Mouse (Mus musculus) limb, embryonic 11.5 days (tissue): ENCODE measurements around the gene Tmem45b. TPM values are rescaled to one million over a fixed set of nuclear protein-coding genes. Genes with fewer than 3 reads are reported as not detected.

Source experiments
- ATAC-seq: fragments of 200-750 bp; cut with Nextera tagmentation; 2 replicates; pipeline ENCODE4 v1.8.0; 2017; ENCODE audit warnings: low read depth; ENCODE audit not compliant: insufficient number of reproducible peaks, low FRiP score, low TSS enrichment
- DNase-seq: peaks from one replicate; pipeline ENCODE4 v3.0.0-alpha.2; 2015; ENCODE audit warnings: low spot score
- H3K27ac ChIP-seq: fragments of 300-500 bp; sonication (generic); replicated peaks from 2 replicates; pipeline ENCODE4 v1.5.1; 2014; ENCODE audit warnings: low read depth, mild to moderate bottlenecking, low read length
- H3K27me3 ChIP-seq: fragments of 300-500 bp; sonication (generic); 2 replicates; pipeline ENCODE4 v1.6.1; 2014; ENCODE audit warnings: mild to moderate bottlenecking, low read length, mixed read lengths; ENCODE audit not compliant: control insufficient read depth, insufficient read depth
- H3K36me3 ChIP-seq: fragments of 300-500 bp; sonication (generic); 2 replicates; pipeline ENCODE4 v1.6.1; 2014; ENCODE audit warnings: mild to moderate bottlenecking, low read length, moderate library complexity, mixed read lengths; ENCODE audit not compliant: control insufficient read depth, insufficient read depth
- H3K4me1 ChIP-seq: fragments of 300-500 bp; sonication (generic); 2 replicates; pipeline ENCODE4 v1.6.1; 2014; ENCODE audit warnings: low read length, mixed read lengths; ENCODE audit not compliant: control insufficient read depth, insufficient read depth
- H3K4me2 ChIP-seq: fragments of 300-500 bp; sonication (generic); 2 replicates; pipeline ENCODE4 v1.6.1; 2014; ENCODE audit warnings: low read depth, mild to moderate bottlenecking, moderate library complexity; ENCODE audit not compliant: severe bottlenecking
- H3K4me3 ChIP-seq: fragments of 300-500 bp; sonication (generic); 2 replicates; pipeline ENCODE4 v1.5.1; 2014; ENCODE audit warnings: low read depth, low read length
- H3K9ac ChIP-seq: fragments of 300-500 bp; sonication (generic); 2 replicates; pipeline ENCODE4 v1.6.1; 2014; ENCODE audit warnings: mild to moderate bottlenecking, low read length
- H3K9me3 ChIP-seq: fragments of 300-500 bp; sonication (generic); 2 replicates; pipeline ENCODE4 v1.6.1; 2016; ENCODE audit warnings: low read length; ENCODE audit not compliant: control insufficient read depth
- WGBS: fragments of 180-500 bp; shearing (Covaris S2); extraction: QIAGEN DNeasy Blood & Tissue Kit; methylation state at CpG from one replicate; pipeline ENCODE4 v1.1.7; 2014; 5-methylcytosine and 5-hydroxymethylcytosine counted together
- polyA plus RNA-seq: library from polyadenylated mRNA; unstranded; fragments of >200 nt; fragmentation: Nextera tagmentation; extraction: Ambion mirVana; gene quantifications from 2 replicates; pipeline ENCODE4 v1.2.1, GENCODE M21; 2014

The Tmem45b gene
- polyA plus RNA-seq, 1 experiment from 2014 or later: not detected

DNA sequence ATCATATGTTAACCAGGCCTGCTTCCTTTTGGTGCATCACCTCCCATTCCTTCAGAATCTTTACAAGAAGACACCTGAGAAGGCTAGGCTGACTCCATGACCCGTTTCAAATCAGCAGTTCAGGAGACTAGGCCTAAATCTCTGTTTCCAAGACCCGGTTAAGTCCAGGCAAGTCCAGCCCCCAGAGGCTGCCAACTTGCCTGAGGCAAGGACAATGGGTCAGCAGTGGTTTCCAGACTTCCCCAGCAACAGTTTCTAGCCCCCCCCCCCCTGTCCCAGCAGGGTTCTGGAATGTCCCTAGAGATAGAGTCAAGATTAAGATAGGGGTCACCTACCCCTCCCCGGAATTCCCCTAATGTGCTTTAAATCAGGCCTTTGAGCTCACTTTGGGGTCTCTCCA, 22.8 kb downstream of the Tmem45b start:
- Histone ChIP-seq H3K4me2 (no peak overlapping the region), H3K4me1 (no peaks in the 10 kb centered on the region), H3K36me3 (no peaks in the 10 kb centered on the region), H3K27ac (no peak overlapping the region), H3K9ac (no peak overlapping the region), H3K4me3 (no peak overlapping the region), H3K27me3 (no peaks in the 10 kb centered on the region), H3K9me3 (no peaks in the 10 kb centered on the region)
- ATAC-seq (no peak), DNase-seq (no peak)
- 73% methylated on average over 3 of the region's 3 CpGs for WGBS

- WGBS: 84% methylated on average over 5 of the region's 5 CpGs
- DNase-seq (no peak), ATAC-seq (no peak)
Measured at GRCm38 (mm10) chr9:31440366-31440765, 23.9 kb downstream of the Tmem45b start.

DNA sequence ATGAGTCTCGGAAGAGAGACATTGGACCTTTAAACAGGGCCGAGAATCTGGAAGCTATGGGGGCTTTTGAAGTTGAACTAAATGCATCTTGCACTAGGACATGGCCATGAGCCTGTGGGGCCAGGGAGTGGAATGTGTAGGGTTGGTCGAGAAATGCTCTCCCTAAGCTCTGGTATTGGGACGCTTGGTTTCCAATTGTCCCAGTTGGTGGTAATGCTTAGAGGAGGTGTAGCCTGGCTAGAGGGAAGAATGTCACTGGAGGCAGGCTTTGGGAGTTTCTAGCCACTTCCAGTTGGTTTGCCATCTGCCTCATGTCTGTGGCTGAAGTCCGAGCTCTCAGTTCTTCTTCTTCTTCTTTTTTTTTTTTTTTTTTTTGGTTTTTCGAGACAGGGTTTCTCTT, 24.9 kb downstream of the Tmem45b start:
- WGBS: 86% methylated on average over 6 of the region's 6 CpGs
- no peaks in the 10 kb centered on the region for H3K27me3 ChIP-seq
- H3K9me3 ChIP-seq: no peaks in the 10 kb centered on the region
- no peak overlapping the region for H3K4me2 ChIP-seq
- no peaks in the 10 kb centered on the region for H3K36me3 ChIP-seq
- DNase-seq (no peak), ATAC-seq (no peak)
- H3K9ac ChIP-seq: no peak overlapping the region
- H3K4me3 ChIP-seq: no peak overlapping the region
- H3K27ac ChIP-seq: no peak overlapping the region
- H3K4me1 ChIP-seq: no peaks in the 10 kb centered on the region

More at GRCm38 (mm10) chr9:31440366-31440765, 23.9 kb downstream of the Tmem45b start:
- Histone ChIP-seq H3K27me3 (no peaks in the 10 kb centered on the region), H3K4me2 (no peak overlapping the region), H3K4me1 (no peaks in the 10 kb centered on the region), H3K9me3 (no peaks in the 10 kb centered on the region), H3K9ac (no peak overlapping the region), H3K27ac (no peak overlapping the region), H3K4me3 (no peak overlapping the region), H3K36me3 (no peaks in the 10 kb centered on the region)

DNA sequence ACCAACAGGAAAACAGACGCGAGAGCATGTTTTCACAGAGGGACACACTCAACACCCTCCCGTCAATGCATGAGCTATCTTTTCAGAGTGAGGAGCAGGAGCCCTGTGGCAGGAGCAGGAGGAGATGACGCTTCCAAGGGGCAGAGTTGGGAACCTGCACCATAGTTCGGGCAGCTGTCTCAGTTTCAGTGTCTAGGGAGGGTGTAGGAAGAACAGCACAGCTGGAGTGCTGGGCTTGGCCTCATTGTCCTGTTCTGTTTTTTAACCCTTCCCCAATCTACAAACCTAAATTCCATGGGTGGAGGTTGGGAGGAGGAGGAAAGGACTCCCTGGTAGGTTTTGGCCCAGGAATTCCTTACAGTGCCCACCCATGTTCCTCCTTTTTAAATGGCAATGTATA, 25.4 kb downstream of the Tmem45b start:
- no peak for DNase-seq
- ATAC-seq: no peak

GRCm38 (mm10) chr9:31437861-31438260, 26.4 kb downstream of the Tmem45b start:
- H3K36me3 ChIP-seq: no peaks in the 10 kb centered on the region
- H3K27ac ChIP-seq: no peak overlapping the region
- H3K9me3 ChIP-seq: no peaks in the 10 kb centered on the region
- H3K9ac ChIP-seq: no peak overlapping the region
- no peak overlapping the region for H3K4me2 ChIP-seq
- no peaks in the 10 kb centered on the region for H3K27me3 ChIP-seq
- 82% methylated on average over 6 of the region's 7 CpGs for WGBS
- H3K4me1 ChIP-seq: no peaks in the 10 kb centered on the region
- ATAC-seq (no peak), DNase-seq (no peak)
- H3K4me3 ChIP-seq: no peak overlapping the region

More for the DNA sequence above, 25.4 kb downstream of the Tmem45b start:
- no peak overlapping the region for H3K27ac ChIP-seq
- H3K4me1 ChIP-seq: no peaks in the 10 kb centered on the region
- no peak overlapping the region for H3K9ac ChIP-seq
- H3K4me2 ChIP-seq: no peak overlapping the region
- no peaks in the 10 kb centered on the region for H3K9me3 ChIP-seq
- no peaks in the 10 kb centered on the region for H3K27me3 ChIP-seq
- H3K36me3 ChIP-seq: no peaks in the 10 kb centered on the region
- WGBS: 69% methylated on average over 5 of the region's 5 CpGs
- H3K4me3 ChIP-seq: no peak overlapping the region

DNA sequence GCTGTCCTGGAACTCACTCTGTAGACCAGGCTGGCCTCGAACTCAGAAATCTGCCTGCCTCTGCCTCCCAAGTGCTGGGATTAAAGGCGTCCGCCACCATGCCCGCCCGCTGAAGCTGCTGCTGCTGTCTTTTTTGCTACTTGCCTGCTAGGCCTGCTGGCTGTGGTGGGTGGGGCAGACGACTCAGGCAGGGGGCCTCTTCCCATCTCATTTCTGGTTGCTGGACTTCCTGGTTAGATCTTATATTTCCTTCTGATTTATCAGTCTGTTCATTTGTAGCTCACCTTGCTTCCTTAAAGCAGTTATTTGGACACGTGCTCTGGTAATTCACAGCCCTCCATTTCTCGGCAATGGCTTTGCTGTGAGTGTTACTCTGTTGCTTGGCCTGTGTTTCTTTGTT, 28.8 kb downstream of the Tmem45b start:
- no peaks in the 10 kb centered on the region for H3K27me3 ChIP-seq
- WGBS: 92% methylated on average over 8 of the region's 8 CpGs
- H3K4me2 ChIP-seq: no peak overlapping the region
- no peaks in the 10 kb centered on the region for H3K4me1 ChIP-seq
- H3K36me3 ChIP-seq: no peaks in the 10 kb centered on the region
- ATAC-seq (no peak), DNase-seq (no peak)
- no peak overlapping the region for H3K27ac ChIP-seq
- no peak overlapping the region for H3K4me3 ChIP-seq
- H3K9me3 ChIP-seq: no peaks in the 10 kb centered on the region
- H3K9ac ChIP-seq: no peak overlapping the region

- ATAC-seq (no peak), DNase-seq (no peak)
- Histone ChIP-seq H3K4me2 (no peak overlapping the region), H3K9me3 (no peaks in the 10 kb centered on the region), H3K4me1 (no peaks in the 10 kb centered on the region), H3K36me3 (no peaks in the 10 kb centered on the region), H3K9ac (no peak overlapping the region), H3K27me3 (no peaks in the 10 kb centered on the region), H3K4me3 (no peak overlapping the region), H3K27ac (no peak overlapping the region)
- 85% methylated on average over 3 of the region's 3 CpGs for WGBS
Measured at GRCm38 (mm10) chr9:31433431-31433830, 30.8 kb downstream of the Tmem45b start.

DNA sequence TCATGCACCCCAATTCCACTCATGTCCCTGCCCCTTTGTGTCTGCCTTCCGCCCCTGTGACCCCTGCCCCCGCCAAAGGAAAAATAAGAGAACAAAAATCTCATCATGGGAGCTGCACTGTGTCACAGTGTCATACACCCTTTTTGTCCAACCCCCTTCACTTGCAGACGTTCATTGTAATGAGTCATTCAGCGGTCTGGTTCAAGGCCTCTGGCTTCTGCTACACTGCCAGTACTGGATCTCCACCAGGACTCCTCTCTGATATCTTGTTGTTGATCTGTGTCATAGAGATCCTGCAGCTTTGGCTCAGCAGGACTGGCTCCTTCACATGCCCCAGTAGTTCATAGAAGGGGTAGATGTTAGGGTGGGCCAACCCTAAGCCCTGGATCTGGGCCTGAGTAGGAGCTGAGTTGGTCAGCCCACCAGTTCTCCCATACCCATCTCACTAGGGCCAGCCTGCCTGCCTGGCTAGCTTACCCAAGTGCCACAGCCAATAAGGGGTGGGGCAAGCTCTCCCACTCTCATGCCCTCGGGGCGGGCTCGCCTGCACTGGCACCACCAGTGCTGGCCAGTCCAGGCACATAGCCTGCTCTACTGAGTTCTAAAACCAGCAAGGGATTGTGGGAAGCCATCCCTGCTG, 31.8 kb downstream of the Tmem45b start:
- H3K9me3 ChIP-seq: no peaks in the 10 kb centered on the region
- ATAC-seq (no peak), DNase-seq (no peak)
- H3K4me2 ChIP-seq: no peak overlapping the region
- H3K36me3 ChIP-seq: no peaks in the 10 kb centered on the region
- no peak overlapping the region for H3K4me3 ChIP-seq
- H3K9ac ChIP-seq: no peak overlapping the region
- H3K27me3 ChIP-seq: no peaks in the 10 kb centered on the region
- H3K27ac ChIP-seq: no peak overlapping the region
- H3K4me1 ChIP-seq: no peaks in the 10 kb centered on the region
- WGBS: 80% methylated on average over 7 of the region's 7 CpGs

DNA sequence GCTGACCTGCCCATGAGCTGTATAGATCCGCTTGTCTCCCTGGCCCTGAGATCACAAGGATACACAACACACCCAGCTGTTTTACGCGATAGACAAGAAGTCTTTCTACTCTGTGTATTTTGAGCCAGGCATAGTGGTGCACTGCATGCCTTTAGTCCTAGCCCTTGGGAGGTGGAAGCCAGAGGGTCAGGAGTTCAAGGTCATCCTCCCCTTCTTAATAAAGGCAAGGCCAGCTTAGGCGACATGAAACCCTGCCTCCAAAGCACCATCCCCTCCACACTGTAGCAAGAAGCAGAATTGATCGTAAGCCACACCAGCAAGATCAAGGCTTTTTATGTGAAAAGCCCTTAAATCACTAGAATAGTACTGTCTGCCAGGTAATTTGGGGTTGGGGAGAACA, 32.5 kb downstream of the Tmem45b start:
- Histone ChIP-seq H3K9ac (no peak overlapping the region), H3K4me2 (no peak overlapping the region), H3K4me3 (no peak overlapping the region), H3K27me3 (no peaks in the 10 kb centered on the region), H3K9me3 (no peaks in the 10 kb centered on the region), H3K36me3 (no peaks in the 10 kb centered on the region), H3K4me1 (no peaks in the 10 kb centered on the region), H3K27ac (no peak overlapping the region)
- 79% methylated on average over 5 of the region's 5 CpGs for WGBS
- no peak for DNase-seq
- no peak for ATAC-seq
